Comparison of ENCODE assay signal across 9 mouse cellular contexts in the genomic region with DNA sequence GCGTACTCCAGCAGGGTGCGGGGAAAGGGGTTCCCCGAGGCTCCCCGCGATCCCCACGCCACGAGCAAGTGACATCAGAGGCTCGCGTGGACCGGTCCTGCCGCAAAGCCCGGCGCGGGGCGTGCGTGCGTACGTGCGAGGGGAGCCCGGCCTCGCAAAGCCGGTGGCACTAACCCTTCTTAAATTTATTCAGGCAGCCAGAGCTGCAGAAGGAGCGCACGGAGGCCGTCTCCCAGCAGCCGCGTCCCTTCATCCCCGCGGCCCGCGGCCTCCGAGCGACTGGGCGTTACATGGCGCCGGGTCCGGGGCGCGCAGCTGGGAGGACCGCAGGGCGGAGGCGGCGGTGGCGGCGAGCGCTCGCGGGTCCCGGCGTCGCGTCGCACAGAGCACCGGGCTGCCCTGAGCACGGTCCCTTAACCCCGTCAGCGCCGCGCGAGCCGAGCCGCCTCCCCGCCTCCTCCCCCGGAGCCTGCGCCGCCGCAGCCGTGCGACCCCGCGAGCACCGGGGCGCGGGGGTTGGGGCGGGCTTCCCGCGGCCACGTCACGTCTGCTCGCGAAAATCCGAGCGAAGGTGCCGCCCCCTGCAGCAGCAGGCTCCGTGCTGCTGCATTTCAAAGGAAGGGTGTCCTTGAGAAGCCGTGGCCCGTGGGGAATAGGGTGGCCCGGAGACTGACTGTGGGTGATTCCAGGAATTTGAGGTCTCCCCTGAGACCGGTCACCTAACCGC.
DNase-seq lines count a peak whose midpoint lies in the region; ATAC-seq and TF ChIP-seq lines count a peak whose summit lies in the region.
"Had no signal": no experiment of that assay in that cellular context is flagged by ENCODE, and none has a peak within 500 bp of the region (broad histone marks: within the 10 kb centered on the region; RNA-seq: fewer than 3 reads in every experiment).

No protein-coding gene starts in this region.

- ATAC-seq in heart, embryonic 11.5 days (replicated peaks; ENCODE audit: insufficient number of reproducible peaks, low FRiP score, low TSS enrichment), result no peak
- peak; percentile 76 for ATAC-seq in hindbrain, embryonic 13.5 days (ENCODE audit: low FRiP score)

- intact Hi-C loops in heart, postnatal 25 days (cut with DNase I), result no loop called here
- intact Hi-C loops in gastrocnemius, postnatal 36 days (cut with DNase I), result no loop called here

- H3K4me3 ChIP-seq in heart, embryonic 11.5 days (ENCODE audit: low read depth, low read length), result peak overlapping the region; percentile 57
- H3K4me3 ChIP-seq in hindbrain, embryonic 13.5 days, result peak overlapping the region; percentile 68
- H3K4me3 ChIP-seq in testis, adult 2 months (ENCODE audit: control insufficient read depth, low read depth, low read length), result peak overlapping the region; percentile 73

- TF ChIP-seq POLR2A in testis, adult 2 months (IDR thresholded peaks at IDR 0.05; ENCODE audit: control insufficient read depth, low read depth, low read length), result no peak

- H3K27ac ChIP-seq in heart, embryonic 11.5 days (ENCODE audit: low read depth, low read length), result no peak overlapping the region
- peak overlapping the region; percentile 75 for H3K27ac ChIP-seq in hindbrain, embryonic 13.5 days
- no peak overlapping the region for H3K27ac ChIP-seq in testis, adult 2 months (ENCODE audit: control insufficient read depth, insufficient read depth, low read depth, low read length)

- peaks cover 53% of the 10 kb centered on the region for H3K27me3 ChIP-seq in heart, embryonic 11.5 days (ENCODE audit: control insufficient read depth, insufficient read depth, low read length)
- peaks cover 41% of the 10 kb centered on the region for H3K27me3 ChIP-seq in hindbrain, embryonic 13.5 days
- no peaks in the 10 kb centered on the region for H3K27me3 ChIP-seq in testis, adult 2 months (ENCODE audit: control insufficient read depth, insufficient read depth, low read length)

- no peaks in the 10 kb centered on the region for H3K4me1 ChIP-seq in heart, embryonic 11.5 days (ENCODE audit: control insufficient read depth, insufficient read depth, low read length)
- H3K4me1 ChIP-seq in hindbrain, embryonic 13.5 days (replicated peaks), result peaks cover 15% of the 10 kb centered on the region
- H3K4me1 ChIP-seq in testis, adult 2 months (ENCODE audit: control insufficient read depth, insufficient read depth, low read length), result peaks cover 12% of the 10 kb centered on the region

- DNase-seq in heart, postnatal 25 days (ENCODE audit: low spot score), result no peak
- DNase-seq in Muller cell, postnatal 12 days (ENCODE audit: inconsistent ontology term), result peak; percentile 23
- DNase-seq in embryo, embryonic 10.5 days (ENCODE audit: low spot score), result peak; percentile 48
- DNase-seq in mesoderm, embryonic 11.5 days (ENCODE audit: low read depth, low spot score), result peak; percentile 23
- no peak for DNase-seq in gastrocnemius, postnatal 36 days

- under 1% methylated on average over 86 of the region's 90 CpGs for WGBS in heart, embryonic 11.5 days (ENCODE audit: insufficient replicate concordance)
- under 1% methylated on average over 69 of the region's 90 CpGs for WGBS in hindbrain, embryonic 13.5 days

- no peaks in the 10 kb centered on the region for H3K9me3 ChIP-seq in heart, embryonic 11.5 days (replicated peaks; ENCODE audit: control insufficient read depth, low read length)
- no peaks in the 10 kb centered on the region for H3K9me3 ChIP-seq in hindbrain, embryonic 13.5 days
- H3K9me3 ChIP-seq: G1E had no signal

- H3K9ac ChIP-seq in heart, embryonic 11.5 days (ENCODE audit: low read depth, low read length), result peak overlapping the region; percentile 60
- H3K9ac ChIP-seq in hindbrain, embryonic 13.5 days, result peak overlapping the region; percentile 86

- TF ChIP-seq CTCF in testis, adult 2 months (IDR thresholded peaks at IDR 0.05; ENCODE audit: control insufficient read depth, insufficient read depth, insufficient replicate concordance, low read depth, low read length), result no peak

- no peaks in the 10 kb centered on the region for H3K36me3 ChIP-seq in heart, embryonic 11.5 days (ENCODE audit: control insufficient read depth, insufficient read depth, low read length)
- H3K36me3 ChIP-seq in hindbrain, embryonic 13.5 days, result no peaks in the 10 kb centered on the region
- no peaks in the 10 kb centered on the region for H3K36me3 ChIP-seq in testis, adult 2 months (ENCODE audit: control insufficient read depth, insufficient read depth, low read length)
- H3K36me3 ChIP-seq: G1E had no signal

- H3K4me2 ChIP-seq in heart, embryonic 11.5 days, result peak overlapping the region; percentile 88
- H3K4me2 ChIP-seq in hindbrain, embryonic 13.5 days, result peak overlapping the region; percentile 95

Comparison
In these comparisons a context has a peak if more than half of its experiments do, and no peak if none do; other contexts are left out.
1. DNase-seq: peak in Muller cell, postnatal 12 days (single experiment), embryo, embryonic 10.5 days (single experiment) and mesoderm, embryonic 11.5 days (single experiment); none in heart, postnatal 25 days (single experiment) and gastrocnemius, postnatal 36 days (0 of 2).
2. Peak in every context shown above with its lines, with median percentiles within 50 percentile points of each other: H3K4me3 ChIP-seq.